Mouse (Mus musculus): ENCODE results near the gene Cfap43. TPM values are rescaled to one million over a fixed set of nuclear protein-coding genes. Genes with fewer than 3 reads are reported as not detected.

The Cfap43 gene
- polyA plus RNA-seq, 1 experiment from 2014 or later: not detected

- Histone ChIP-seq H3K27ac (ENCODE audit: low read depth, low read length) (no peak overlapping the region), H3K9me3 (replicated peaks; ENCODE audit: control insufficient read depth, low read length) (no peaks in the 10 kb centered on the region), H3K36me3 (ENCODE audit: control insufficient read depth, insufficient read depth, low read length) (no peaks in the 10 kb centered on the region), H3K9ac (ENCODE audit: low read depth, low read length) (no peak overlapping the region), H3K4me3 (ENCODE audit: low read depth, low read length) (no peak overlapping the region), H3K27me3 (ENCODE audit: control insufficient read depth, insufficient read depth, low read length) (no peaks in the 10 kb centered on the region), H3K4me1 (ENCODE audit: control insufficient read depth, insufficient read depth, low read length) (no peaks in the 10 kb centered on the region), H3K4me2 (no peak overlapping the region)
- ATAC-seq (replicated peaks; ENCODE audit: insufficient number of reproducible peaks, low FRiP score, low TSS enrichment): no peak
- 78% methylated on average over 14 of the region's 14 CpGs for WGBS (ENCODE audit: insufficient replicate concordance)
Measured at GRCm38 (mm10) chr19:47829913-47830450, 89.1 kb downstream of the Cfap43 start.

- 64% methylated on average over 5 of the region's 5 CpGs for WGBS (ENCODE audit: insufficient replicate concordance)
- no peak overlapping the region for H3K27ac ChIP-seq (ENCODE audit: low read depth, low read length)
- no peaks in the 10 kb centered on the region for H3K36me3 ChIP-seq (ENCODE audit: control insufficient read depth, insufficient read depth, low read length)
- H3K4me3 ChIP-seq (ENCODE audit: low read depth, low read length): no peak overlapping the region
- peaks cover 6% of the 10 kb centered on the region for H3K27me3 ChIP-seq (ENCODE audit: control insufficient read depth, insufficient read depth, low read length)
- no peaks in the 10 kb centered on the region for H3K9me3 ChIP-seq (replicated peaks; ENCODE audit: control insufficient read depth, low read length)
- ATAC-seq (replicated peaks; ENCODE audit: insufficient number of reproducible peaks, low FRiP score, low TSS enrichment): no peak
- no peak overlapping the region for H3K4me2 ChIP-seq
- H3K4me1 ChIP-seq (ENCODE audit: control insufficient read depth, insufficient read depth, low read length): no peaks in the 10 kb centered on the region
- H3K9ac ChIP-seq (ENCODE audit: low read depth, low read length): no peak overlapping the region
Measured at GRCm38 (mm10) chr19:47824026-47824425, 95.1 kb downstream of the Cfap43 start.

GRCm38 (mm10) chr19:47822143-47822796 is 96.8 kb downstream of the Cfap43 start:
- peaks cover 6% of the 10 kb centered on the region for H3K27me3 ChIP-seq (ENCODE audit: control insufficient read depth, insufficient read depth, low read length)
- H3K4me2 ChIP-seq: no peak overlapping the region
- ATAC-seq (replicated peaks; ENCODE audit: insufficient number of reproducible peaks, low FRiP score, low TSS enrichment): no peak
- H3K36me3 ChIP-seq (ENCODE audit: control insufficient read depth, insufficient read depth, low read length): no peaks in the 10 kb centered on the region
- H3K9ac ChIP-seq (ENCODE audit: low read depth, low read length): no peak overlapping the region
- no peak overlapping the region for H3K27ac ChIP-seq (ENCODE audit: low read depth, low read length)
- H3K4me1 ChIP-seq (ENCODE audit: control insufficient read depth, insufficient read depth, low read length): no peaks in the 10 kb centered on the region
- no peak overlapping the region for H3K4me3 ChIP-seq (ENCODE audit: low read depth, low read length)
- no peaks in the 10 kb centered on the region for H3K9me3 ChIP-seq (replicated peaks; ENCODE audit: control insufficient read depth, low read length)
- 10% methylated on average over 8 of the region's 8 CpGs for WGBS (ENCODE audit: insufficient replicate concordance)

- Histone ChIP-seq H3K27me3 (ENCODE audit: control insufficient read depth, insufficient read depth, low read length) (peaks cover 6% of the 10 kb centered on the region), H3K4me2 (no peak overlapping the region)
Measured at GRCm38 (mm10) chr19:47821494-47821872, 97.6 kb downstream of the Cfap43 start.

GRCm38 (mm10) chr19:47820832-47821493 is 98.1 kb downstream of the Cfap43 start:
- Histone ChIP-seq H3K27me3 (ENCODE audit: control insufficient read depth, insufficient read depth, low read length) (peaks cover 6% of the 10 kb centered on the region), H3K9me3 (replicated peaks; ENCODE audit: control insufficient read depth, low read length) (no peaks in the 10 kb centered on the region), H3K4me3 (ENCODE audit: low read depth, low read length) (no peak overlapping the region), H3K4me1 (ENCODE audit: control insufficient read depth, insufficient read depth, low read length) (no peaks in the 10 kb centered on the region), H3K9ac (ENCODE audit: low read depth, low read length) (no peak overlapping the region), H3K27ac (ENCODE audit: low read depth, low read length) (no peak overlapping the region), H3K36me3 (ENCODE audit: control insufficient read depth, insufficient read depth, low read length) (no peaks in the 10 kb centered on the region), H3K4me2 (no peak overlapping the region)
- no peak for ATAC-seq (replicated peaks; ENCODE audit: insufficient number of reproducible peaks, low FRiP score, low TSS enrichment)
- 21% methylated on average over 9 of the region's 9 CpGs for WGBS (ENCODE audit: insufficient replicate concordance)

More at GRCm38 (mm10) chr19:47821494-47821872, 97.6 kb downstream of the Cfap43 start:
- no peak overlapping the region for H3K9ac ChIP-seq (ENCODE audit: low read depth, low read length)
- H3K27ac ChIP-seq (ENCODE audit: low read depth, low read length): no peak overlapping the region
- WGBS (ENCODE audit: insufficient replicate concordance): 42% methylated on average over 7 of the region's 7 CpGs
- no peaks in the 10 kb centered on the region for H3K4me1 ChIP-seq (ENCODE audit: control insufficient read depth, insufficient read depth, low read length)
- no peak for ATAC-seq (replicated peaks; ENCODE audit: insufficient number of reproducible peaks, low FRiP score, low TSS enrichment)
- no peaks in the 10 kb centered on the region for H3K9me3 ChIP-seq (replicated peaks; ENCODE audit: control insufficient read depth, low read length)
- H3K36me3 ChIP-seq (ENCODE audit: control insufficient read depth, insufficient read depth, low read length): no peaks in the 10 kb centered on the region
- no peak overlapping the region for H3K4me3 ChIP-seq (ENCODE audit: low read depth, low read length)

GRCm38 (mm10) chr19:47817692-47818091 is 101.4 kb downstream of the Cfap43 start:
- Histone ChIP-seq H3K27me3 (ENCODE audit: control insufficient read depth, insufficient read depth, low read length) (peaks cover 4% of the 10 kb centered on the region), H3K4me2 (no peak overlapping the region), H3K27ac (ENCODE audit: low read depth, low read length) (no peak overlapping the region), H3K9me3 (replicated peaks; ENCODE audit: control insufficient read depth, low read length) (no peaks in the 10 kb centered on the region), H3K4me1 (ENCODE audit: control insufficient read depth, insufficient read depth, low read length) (no peaks in the 10 kb centered on the region), H3K9ac (ENCODE audit: low read depth, low read length) (no peak overlapping the region), H3K36me3 (ENCODE audit: control insufficient read depth, insufficient read depth, low read length) (no peaks in the 10 kb centered on the region), H3K4me3 (ENCODE audit: low read depth, low read length) (no peak overlapping the region)
- no peak for ATAC-seq (replicated peaks; ENCODE audit: insufficient number of reproducible peaks, low FRiP score, low TSS enrichment)
- 76% methylated on average over 9 of the region's 9 CpGs for WGBS (ENCODE audit: insufficient replicate concordance)

GRCm38 (mm10) chr19:47814721-47815120 is 104.4 kb downstream of the Cfap43 start:
- Histone ChIP-seq H3K4me1 (ENCODE audit: control insufficient read depth, insufficient read depth, low read length) (no peaks in the 10 kb centered on the region), H3K9ac (ENCODE audit: low read depth, low read length) (no peak overlapping the region), H3K4me2 (no peak overlapping the region), H3K4me3 (ENCODE audit: low read depth, low read length) (no peak overlapping the region), H3K27me3 (ENCODE audit: control insufficient read depth, insufficient read depth, low read length) (no peaks in the 10 kb centered on the region), H3K36me3 (ENCODE audit: control insufficient read depth, insufficient read depth, low read length) (no peaks in the 10 kb centered on the region), H3K27ac (ENCODE audit: low read depth, low read length) (no peak overlapping the region), H3K9me3 (replicated peaks; ENCODE audit: control insufficient read depth, low read length) (no peaks in the 10 kb centered on the region)
- 74% methylated on average over 5 of the region's 5 CpGs for WGBS (ENCODE audit: insufficient replicate concordance)
- ATAC-seq (replicated peaks; ENCODE audit: insufficient number of reproducible peaks, low FRiP score, low TSS enrichment): no peak

- Histone ChIP-seq H3K4me3 (ENCODE audit: low read depth, low read length) (no peak overlapping the region), H3K4me1 (ENCODE audit: control insufficient read depth, insufficient read depth, low read length) (no peaks in the 10 kb centered on the region), H3K9me3 (replicated peaks; ENCODE audit: control insufficient read depth, low read length) (no peaks in the 10 kb centered on the region), H3K36me3 (ENCODE audit: control insufficient read depth, insufficient read depth, low read length) (no peaks in the 10 kb centered on the region), H3K27me3 (ENCODE audit: control insufficient read depth, insufficient read depth, low read length) (no peaks in the 10 kb centered on the region), H3K27ac (ENCODE audit: low read depth, low read length) (no peak overlapping the region), H3K9ac (ENCODE audit: low read depth, low read length) (no peak overlapping the region), H3K4me2 (no peak overlapping the region)
- no peak for ATAC-seq (replicated peaks; ENCODE audit: insufficient number of reproducible peaks, low FRiP score, low TSS enrichment)
- WGBS (ENCODE audit: insufficient replicate concordance): 76% methylated on average over 10 of the region's 10 CpGs
Measured at GRCm38 (mm10) chr19:47812091-47812490, 107.0 kb downstream of the Cfap43 start.
